ENCODE assay signal across 10 mouse cellular contexts in genomic region chr17:47627791-47628190, GRCm38 (mm10). TPM values are rescaled to one million over a fixed set of nuclear protein-coding genes. Genes with fewer than 3 reads are reported as not detected.
DNase-seq lines count a peak whose midpoint lies in the region; ATAC-seq and TF ChIP-seq lines count a peak whose summit lies in the region.
"Had no signal": no experiment of that assay in that cellular context is flagged by ENCODE, and none has a peak within 500 bp of the region (broad histone marks: within the 10 kb centered on the region; RNA-seq: fewer than 3 reads in every experiment).

No protein-coding gene starts in this region.

- H3K36me3 ChIP-seq in kidney, embryonic 16.5 days (ENCODE audit: insufficient read depth, low read length): peaks cover 20% of the 10 kb centered on the region
- peaks cover 56% of the 10 kb centered on the region for H3K36me3 ChIP-seq in G1E (replicated peaks)
- H3K36me3 ChIP-seq in embryonic facial prominence, embryonic 13.5 days: peaks cover 38% of the 10 kb centered on the region
- H3K36me3 ChIP-seq in liver, embryonic 12.5 days: peaks cover 52% of the 10 kb centered on the region

- peaks cover 25% of the 10 kb centered on the region for H3K4me1 ChIP-seq in kidney, embryonic 16.5 days (ENCODE audit: insufficient read depth, low read length)
- H3K4me1 ChIP-seq in G1E (ENCODE audit: insufficient read depth, low read depth, low read length): peaks cover 45% of the 10 kb centered on the region
- H3K4me1 ChIP-seq in embryonic facial prominence, embryonic 13.5 days: peaks cover 37% of the 10 kb centered on the region
- peaks cover 56% of the 10 kb centered on the region for H3K4me1 ChIP-seq in liver, embryonic 12.5 days

- H3K9me3 ChIP-seq in kidney, embryonic 16.5 days (ENCODE audit: low read length): no peaks in the 10 kb centered on the region
- no peaks in the 10 kb centered on the region for H3K9me3 ChIP-seq in G1E (replicated peaks)
- no peaks in the 10 kb centered on the region for H3K9me3 ChIP-seq in embryonic facial prominence, embryonic 13.5 days
- H3K9me3 ChIP-seq in liver, embryonic 12.5 days (replicated peaks): no peaks in the 10 kb centered on the region

- TF ChIP-seq CTCF in G1E (IDR thresholded peaks at IDR 0.05; ENCODE audit: low read depth, low read length): no peak

- DNase-seq in kidney, postnatal 10 days: no peak
- DNase-seq in G1E (ENCODE audit: low spot score): no peak
- DNase-seq in cerebellum, adult 9-11 months: no peak
- DNase-seq in right cerebral cortex, postnatal 25 days: no peak
- DNase-seq: gastrocnemius, postnatal 14 days; kidney, postnatal 14 days; lung, postnatal 14 days had no signal

- ATAC-seq in kidney, embryonic 16.5 days (ENCODE audit: low FRiP score, low TSS enrichment): no peak
- no peak for ATAC-seq in G1E (ENCODE audit: extremely low read depth, insufficient number of reproducible peaks, low FRiP score, poor library complexity, severe bottlenecking)
- ATAC-seq in embryonic facial prominence, embryonic 13.5 days (ENCODE audit: insufficient number of reproducible peaks, insufficient read depth, low FRiP score, low TSS enrichment, low read depth): no peak
- ATAC-seq in liver, embryonic 12.5 days: no peak

- H3K9ac ChIP-seq in kidney, embryonic 16.5 days (replicated peaks; ENCODE audit: low read length): peak overlapping the region; percentile 80; the same call in 1 of the 2 replicates
- H3K9ac ChIP-seq in embryonic facial prominence, embryonic 13.5 days: peak overlapping the region; percentile 83; the same call in 1 of the 2 replicates
- peak overlapping the region; percentile 82 for H3K9ac ChIP-seq in liver, embryonic 12.5 days

- no peak overlapping the region for H3K27ac ChIP-seq in kidney, embryonic 16.5 days (ENCODE audit: low read length)
- H3K27ac ChIP-seq in embryonic facial prominence, embryonic 13.5 days: 0 out of 2 replicates have a peak overlapping the region, but pooled peaks have one; percentile 93
- peak overlapping the region; percentile 93 for H3K27ac ChIP-seq in liver, embryonic 12.5 days

- no peaks in the 10 kb centered on the region for H3K27me3 ChIP-seq in kidney, embryonic 16.5 days (ENCODE audit: insufficient read depth, low read length)
- no peaks in the 10 kb centered on the region for H3K27me3 ChIP-seq in G1E (ENCODE audit: insufficient read depth, low read length)
- no peaks in the 10 kb centered on the region for H3K27me3 ChIP-seq in embryonic facial prominence, embryonic 13.5 days
- no peaks in the 10 kb centered on the region for H3K27me3 ChIP-seq in liver, embryonic 12.5 days (replicated peaks)

- peak overlapping the region; percentile 98; the same call in 1 of the 2 replicates for H3K4me2 ChIP-seq in kidney, embryonic 16.5 days (replicated peaks; ENCODE audit: low read depth, low read length)
- peak overlapping the region; percentile 95 for H3K4me2 ChIP-seq in embryonic facial prominence, embryonic 13.5 days
- peak overlapping the region; percentile 99 for H3K4me2 ChIP-seq in liver, embryonic 12.5 days

- H3K4me3 ChIP-seq in kidney, embryonic 16.5 days (ENCODE audit: low read length): no peak overlapping the region
- peak overlapping the region; percentile 76; the same call in 1 of the 2 replicates for H3K4me3 ChIP-seq in G1E (ENCODE audit: low read depth, low read length)
- peak overlapping the region; percentile 69; the same call in 1 of the 2 replicates for H3K4me3 ChIP-seq in embryonic facial prominence, embryonic 13.5 days
- peak overlapping the region; percentile 63 for H3K4me3 ChIP-seq in liver, embryonic 12.5 days

- 78% methylated on average over 2 of the region's 2 CpGs for WGBS in kidney, embryonic 16.5 days
- WGBS in embryonic facial prominence, embryonic 13.5 days: 74% methylated on average over 2 of the region's 2 CpGs
- 73% methylated on average over 2 of the region's 2 CpGs for WGBS in liver, embryonic 12.5 days (ENCODE audit: insufficient replicate concordance)

RNA-seq across cellular contexts. Expression of gene Usp49, which starts 2.7 kb away (rescaled TPM):
- polyA plus RNA-seq in kidney, embryonic 16.5 days (2015; fragmentation: Nextera tagmentation; extraction: Ambion mirVana): 3.7 and 5.3 TPM in 2 replicates
- total RNA-seq in G1E (2014; fragmentation: Nextera tagmentation) (16.0 and 41.7 TPM in 2 replicates), G1E (2017) (5.3 and 6.0 TPM in 2 replicates)
- 15.6 and 16.4 TPM in 2 replicates for polyA plus RNA-seq in G1E (2012)
- 6.2 and 6.4 TPM in 2 replicates for polyA plus RNA-seq in embryonic facial prominence, embryonic 13.5 days (2015; fragmentation: Nextera tagmentation; extraction: Ambion mirVana)
- polyA plus RNA-seq in liver, embryonic 12.5 days (2016; fragmentation: Nextera tagmentation; extraction: Ambion mirVana): 5.0 and 6.2 TPM in 2 replicates

RNA-seq across cellular contexts. Expression of gene Gm20517, which starts 16.4 kb away (rescaled TPM):
- polyA plus RNA-seq in kidney, embryonic 16.5 days (2015; fragmentation: Nextera tagmentation; extraction: Ambion mirVana): 1.6 TPM in 2 replicates
- total RNA-seq in G1E (2014; fragmentation: Nextera tagmentation): 2.7 and 9.6 TPM in 2 replicates
- 1.2 and 2.0 TPM in 2 replicates for total RNA-seq in G1E (2017)
- polyA plus RNA-seq in G1E (2012): 0.05 TPM in 1 of 2 replicates, not detected in the other
- 0.96 and 2.4 TPM in 2 replicates for polyA plus RNA-seq in embryonic facial prominence, embryonic 13.5 days (2015; fragmentation: Nextera tagmentation; extraction: Ambion mirVana)
- 2.3 and 2.7 TPM in 2 replicates for polyA plus RNA-seq in liver, embryonic 12.5 days (2016; fragmentation: Nextera tagmentation; extraction: Ambion mirVana)

RNA-seq across cellular contexts. Expression of gene Med20, which starts 16.4 kb away (rescaled TPM):
- polyA plus RNA-seq in kidney, embryonic 16.5 days (2015; fragmentation: Nextera tagmentation; extraction: Ambion mirVana): 47.7 and 53.9 TPM in 2 replicates
- total RNA-seq in G1E (2014; fragmentation: Nextera tagmentation): 36.4 and 38.8 TPM in 2 replicates
- total RNA-seq in G1E (2017): 59.8 and 60.8 TPM in 2 replicates
- polyA plus RNA-seq in G1E (2012): 6.0 and 9.9 TPM in 2 replicates
- polyA plus RNA-seq in embryonic facial prominence, embryonic 13.5 days (2015; fragmentation: Nextera tagmentation; extraction: Ambion mirVana): 52.9 and 60.1 TPM in 2 replicates
- polyA plus RNA-seq in liver, embryonic 12.5 days (2016; fragmentation: Nextera tagmentation; extraction: Ambion mirVana): 31.2 and 32.6 TPM in 2 replicates

RNA-seq across cellular contexts. Expression of gene Bysl, which starts 16.5 kb away (rescaled TPM):
- 24.5 and 25.9 TPM in 2 replicates for polyA plus RNA-seq in kidney, embryonic 16.5 days (2015; fragmentation: Nextera tagmentation; extraction: Ambion mirVana)
- total RNA-seq in G1E (2014; fragmentation: Nextera tagmentation): 8.1 and 11.8 TPM in 2 replicates
- 11.3 and 11.9 TPM in 2 replicates for total RNA-seq in G1E (2017)
- 35.2 and 44.0 TPM in 2 replicates for polyA plus RNA-seq in G1E (2012)
- 23.0 and 26.6 TPM in 2 replicates for polyA plus RNA-seq in embryonic facial prominence, embryonic 13.5 days (2015; fragmentation: Nextera tagmentation; extraction: Ambion mirVana)
- polyA plus RNA-seq in liver, embryonic 12.5 days (2016; fragmentation: Nextera tagmentation; extraction: Ambion mirVana): 34.6 and 35.2 TPM in 2 replicates
